Mouse (Mus musculus) mature B cell (primary cell): ENCODE results near the gene Cwc15.
"Not testable (repeated sequence)": the region's sequence is repeated elsewhere in the genome, so short reads cannot be mapped to it uniquely, and the experiment has no call there.

ENCODE experiments used
- in situ Hi-C: fragments of 300-500 bp; cut with MboI; formaldehyde crosslinking; loops from 2 replicates; pipeline ENCODE4 v1.14.3; 2019

Gene Cwc15

GRCm38 (mm10) chr9:14500023-14500915 is at the start of gene Cwc15, which contains the start of gene Kdm4d:
TSS of gene Cwc15 (plus strand) at chr9:14500617.
TSS of gene Kdm4d (minus strand) at chr9:14500482.
- in situ Hi-C loops = no loop called here

GRCm38 (mm10) chr9:14451120-14451519 is 49.3 kb upstream of the Cwc15 start:
- in situ Hi-C loops = not testable (repeated sequence)

GRCm38 (mm10) chr9:14456320-14456719 is 44.1 kb upstream of the Cwc15 start:
- in situ Hi-C loops = no loop called here

- in situ Hi-C loops = not testable (repeated sequence)
Measured at GRCm38 (mm10) chr9:14462536-14462935, 37.9 kb upstream of the Cwc15 start.

- in situ Hi-C loops = not testable (repeated sequence)
Measured at GRCm38 (mm10) chr9:14463668-14464067, 36.7 kb upstream of the Cwc15 start.

- in situ Hi-C loops = no loop called here
Measured at GRCm38 (mm10) chr9:14498896-14499705, 1.3 kb upstream of the Cwc15 start.

GRCm38 (mm10) chr9:14500916-14501424 is 553 bp downstream of the Cwc15 start:
- in situ Hi-C loops = no loop called here

- in situ Hi-C loops = no loop called here
Measured at GRCm38 (mm10) chr9:14512633-14513445, 12.4 kb downstream of the Cwc15 start.

- in situ Hi-C loops = no loop called here
Measured at GRCm38 (mm10) chr9:14517296-14517695, 16.9 kb downstream of the Cwc15 start.

- in situ Hi-C loops = no loop called here
Measured at GRCm38 (mm10) chr9:14518105-14518504, 17.7 kb downstream of the Cwc15 start.

GRCm38 (mm10) chr9:14520971-14521670 is 20.7 kb downstream of the Cwc15 start:
- in situ Hi-C loops = no loop called here

- in situ Hi-C loops = no loop called here
Measured at GRCm38 (mm10) chr9:14521695-14522094, 21.3 kb downstream of the Cwc15 start.

- in situ Hi-C loops = no loop called here
Measured at GRCm38 (mm10) chr9:14523408-14524043, 23.1 kb downstream of the Cwc15 start.

GRCm38 (mm10) chr9:14530004-14530403 is 29.6 kb downstream of the Cwc15 start:
- in situ Hi-C loops = no loop called here

GRCm38 (mm10) chr9:14532283-14532682 is 31.9 kb downstream of the Cwc15 start:
- in situ Hi-C loops = no loop called here

- in situ Hi-C loops = no loop called here
Measured at GRCm38 (mm10) chr9:14533659-14534058, 33.2 kb downstream of the Cwc15 start.

- in situ Hi-C loops = no loop called here
Measured at GRCm38 (mm10) chr9:14534833-14535456, 34.5 kb downstream of the Cwc15 start.

GRCm38 (mm10) chr9:14544034-14544757 is 43.8 kb downstream of the Cwc15 start:
- in situ Hi-C loops = no loop called here
